Mouse (Mus musculus) lung, postnatal 25 days (tissue): ENCODE results near the gene Slc25a36.

Experiments
- DNase-seq: peaks from one replicate; pipeline ENCODE4 v3.0.0; 2022; ENCODE audit warnings: low spot score

Slc25a36 gene

GRCm38 (mm10) chr9:97110571-97111390 lies at the start of gene Slc25a36:
Slc25a36 (minus strand) TSS chr9:97111157.
- DNase-seq = peak; percentile 97

GRCm38 (mm10) chr9:97158412-97158811 lies 47.5 kb upstream of the Slc25a36 start:
- DNase-seq = no peak

GRCm38 (mm10) chr9:97155981-97156380 lies 45.0 kb upstream of the Slc25a36 start:
- DNase-seq = peak; percentile 67

GRCm38 (mm10) chr9:97154956-97155355 lies 44.0 kb upstream of the Slc25a36 start:
- no peak for DNase-seq

- DNase-seq = no peak
Measured at GRCm38 (mm10) chr9:97153006-97153405, 42.0 kb upstream of the Slc25a36 start.

- peak; percentile 59 for DNase-seq
Measured at GRCm38 (mm10) chr9:97147270-97147669, 36.3 kb upstream of the Slc25a36 start.

GRCm38 (mm10) chr9:97145351-97145750 lies 34.4 kb upstream of the Slc25a36 start:
- no peak for DNase-seq

- no peak for DNase-seq
Measured at GRCm38 (mm10) chr9:97143416-97143815, 32.5 kb upstream of the Slc25a36 start.

GRCm38 (mm10) chr9:97142558-97142957 lies 31.6 kb upstream of the Slc25a36 start:
- no peak for DNase-seq

GRCm38 (mm10) chr9:97141723-97142122 lies 30.8 kb upstream of the Slc25a36 start:
- no peak for DNase-seq

GRCm38 (mm10) chr9:97140145-97140932 lies 29.4 kb upstream of the Slc25a36 start:
- DNase-seq = no peak

GRCm38 (mm10) chr9:97137678-97138077 lies 26.7 kb upstream of the Slc25a36 start:
- no peak for DNase-seq

GRCm38 (mm10) chr9:97137116-97137515 lies 26.2 kb upstream of the Slc25a36 start:
- no peak for DNase-seq

GRCm38 (mm10) chr9:97135866-97136265 lies 24.9 kb upstream of the Slc25a36 start:
- DNase-seq = peak; percentile 56

GRCm38 (mm10) chr9:97133178-97133577 lies 22.2 kb upstream of the Slc25a36 start:
- peak; percentile 53 for DNase-seq

- no peak for DNase-seq
Measured at GRCm38 (mm10) chr9:97130001-97130400, 19.0 kb upstream of the Slc25a36 start.

GRCm38 (mm10) chr9:97123934-97124692 lies 13.2 kb upstream of the Slc25a36 start:
- no peak for DNase-seq

GRCm38 (mm10) chr9:97121432-97121831 lies 10.5 kb upstream of the Slc25a36 start:
- DNase-seq = no peak

- DNase-seq = no peak
Measured at GRCm38 (mm10) chr9:97114271-97114670, 3.3 kb upstream of the Slc25a36 start.

GRCm38 (mm10) chr9:97113555-97113929 lies 2.6 kb upstream of the Slc25a36 start:
- DNase-seq = no peak

- no peak for DNase-seq
Measured at GRCm38 (mm10) chr9:97112797-97113554, 2.0 kb upstream of the Slc25a36 start.

- DNase-seq = no peak
Measured at GRCm38 (mm10) chr9:97112238-97112637, 1.3 kb upstream of the Slc25a36 start.
